ENCODE assay signal across 20 mouse cellular contexts in genomic region chr15:101414807-101415565, GRCm38 (mm10). TPM values are rescaled to one million over a fixed set of nuclear protein-coding genes. Genes with fewer than 3 reads are reported as not detected.
DNase-seq lines count a peak whose midpoint lies in the region; ATAC-seq and TF ChIP-seq lines count a peak whose summit lies in the region.
"Had no signal": no experiment of that assay in that cellular context is flagged by ENCODE, and none has a peak within 500 bp of the region (broad histone marks: within the 10 kb centered on the region; RNA-seq: fewer than 3 reads in every experiment).

No protein-coding gene starts in this region.

- H3K9ac ChIP-seq in CH12.LX (ENCODE audit: insufficient read depth, low read depth), result no peak overlapping the region
- H3K9ac ChIP-seq in intestine, embryonic 16.5 days (ENCODE audit: low read depth, low read length), result no peak overlapping the region
- no peak overlapping the region for H3K9ac ChIP-seq in midbrain, embryonic 11.5 days (ENCODE audit: low read length)
- H3K9ac ChIP-seq: embryonic facial prominence, embryonic 15.5 days; heart, embryonic 15.5 days; limb, embryonic 13.5 days had no signal

- in situ Hi-C loops in CH12.LX (cut with MboI; ENCODE audit: low pct_ligation_motif_present, low pct_unique_long_range_greater_than_20kb, low sequenced_read_pairs), result no loop called here

- H3K27me3 ChIP-seq in CH12.LX (replicated peaks), result peaks cover 6% of the 10 kb centered on the region
- no peaks in the 10 kb centered on the region for H3K27me3 ChIP-seq in intestine, embryonic 16.5 days (replicated peaks; ENCODE audit: control insufficient read depth, insufficient read depth, low read length)
- H3K27me3 ChIP-seq in midbrain, embryonic 11.5 days (ENCODE audit: control insufficient read depth, insufficient read depth, low read length), result peaks cover 10% of the 10 kb centered on the region

- H3K27ac ChIP-seq in CH12.LX (ENCODE audit: insufficient read depth, low read depth), result no peak overlapping the region
- peak overlapping the region; percentile 28; the same call in 1 of the 2 replicates for H3K27ac ChIP-seq in intestine, embryonic 16.5 days (ENCODE audit: low read length)
- no peak overlapping the region for H3K27ac ChIP-seq in midbrain, embryonic 11.5 days (ENCODE audit: low read depth, low read length)
- H3K27ac ChIP-seq: embryonic facial prominence, embryonic 15.5 days; heart, embryonic 15.5 days; limb, embryonic 13.5 days had no signal

- no peak for TF ChIP-seq RAD21 in CH12.LX (IDR thresholded peaks at IDR 0.05; ENCODE audit: low read depth, low read length)

- no peak for TF ChIP-seq POLR2A in CH12.LX (IDR thresholded peaks at IDR 0.05; ENCODE audit: low read depth, low read length)

- no peak for TF ChIP-seq CTCF in CH12.LX (conservative IDR thresholded peaks at IDR 0.05 in 1 of 2, IDR thresholded peaks at IDR 0.05 in 1 of 2; ENCODE audit: low read depth in 2 of 2, low read length in 2 of 2)

- peak; percentile 27; the same call in 1 of the 2 replicates for ATAC-seq in cerebellum, adult (ENCODE audit: insufficient number of reproducible peaks, low FRiP score, low TSS enrichment)
- peak; percentile 57 for ATAC-seq in intestine, embryonic 16.5 days
- no peak for ATAC-seq in midbrain, embryonic 11.5 days (ENCODE audit: low FRiP score)
- ATAC-seq: forebrain, embryonic 14.5 days had no signal

- peaks cover 35 to 67% of the 10 kb centered on the region in 2 experiments for H3K4me1 ChIP-seq in CH12.LX (ENCODE audit: control insufficient read depth in 1 of 2, insufficient read depth in 2 of 2)
- peaks cover 25% of the 10 kb centered on the region for H3K4me1 ChIP-seq in intestine, embryonic 16.5 days (ENCODE audit: control insufficient read depth, insufficient read depth, low read length)
- H3K4me1 ChIP-seq in midbrain, embryonic 11.5 days (ENCODE audit: control insufficient read depth, insufficient read depth, low read length), result no peaks in the 10 kb centered on the region

- H3K79me2 ChIP-seq in CH12.LX (replicated peaks; ENCODE audit: control insufficient read depth, extremely low read depth, insufficient read depth, poor library complexity, severe bottlenecking), result no peaks in the 10 kb centered on the region

- no peaks in the 10 kb centered on the region for H3K36me3 ChIP-seq in CH12.LX (replicated peaks in 1 of 2; ENCODE audit: control insufficient read depth in 1 of 2, insufficient read depth in 1 of 2, low read length in 1 of 2)
- no peaks in the 10 kb centered on the region for H3K36me3 ChIP-seq in intestine, embryonic 16.5 days (ENCODE audit: control insufficient read depth, insufficient read depth, low read length)
- H3K36me3 ChIP-seq in midbrain, embryonic 11.5 days (ENCODE audit: control insufficient read depth, insufficient read depth, low read length), result no peaks in the 10 kb centered on the region
- H3K36me3 ChIP-seq: embryonic facial prominence, embryonic 15.5 days; heart, embryonic 15.5 days; limb, embryonic 13.5 days had no signal

- no peaks in the 10 kb centered on the region for H3K9me3 ChIP-seq in CH12.LX (replicated peaks; ENCODE audit: low read length)
- no peaks in the 10 kb centered on the region for H3K9me3 ChIP-seq in intestine, embryonic 16.5 days (ENCODE audit: control insufficient read depth, low read length)
- no peaks in the 10 kb centered on the region for H3K9me3 ChIP-seq in midbrain, embryonic 11.5 days (ENCODE audit: control insufficient read depth, low read length)
- H3K9me3 ChIP-seq: embryonic facial prominence, embryonic 15.5 days; heart, embryonic 15.5 days; limb, embryonic 13.5 days; megakaryocyte, embryonic 14.5 days had no signal

- H3K4me2 ChIP-seq in CH12.LX (ENCODE audit: insufficient read depth, low read depth, poor library complexity, severe bottlenecking), result peak overlapping the region; percentile 37
- H3K4me2 ChIP-seq in intestine, embryonic 16.5 days (ENCODE audit: low read depth, low read length), result peak overlapping the region; percentile 60
- no peak overlapping the region for H3K4me2 ChIP-seq in midbrain, embryonic 11.5 days
- H3K4me2 ChIP-seq: embryonic facial prominence, embryonic 15.5 days; heart, embryonic 15.5 days; limb, embryonic 13.5 days had no signal

- peak overlapping the region in 1 of 3 experiments; percentile 6 for H3K4me3 ChIP-seq in CH12.LX (replicated peaks in 1 of 3; ENCODE audit: low read depth in 2 of 3, low read length in 2 of 3, poor library complexity in 1 of 3)
- H3K4me3 ChIP-seq in intestine, embryonic 16.5 days (ENCODE audit: low read length), result 0 out of 2 replicates have a peak overlapping the region, but pooled peaks have one; percentile 2
- H3K4me3 ChIP-seq in midbrain, embryonic 11.5 days (ENCODE audit: low read depth, low read length), result no peak overlapping the region
- H3K4me3 ChIP-seq: embryonic facial prominence, embryonic 15.5 days; heart, embryonic 15.5 days; limb, embryonic 13.5 days; megakaryocyte, embryonic 14.5 days had no signal

- dilution Hi-C loops in CH12.LX (cut with MboI; ENCODE audit: extremely low pct_ligation_motif_present, extremely low pct_unique_long_range_greater_than_20kb, low sequenced_read_pairs), result no loop called here

- WGBS in intestine, embryonic 16.5 days, result 29% methylated on average over 11 of the region's 11 CpGs
- WGBS in midbrain, embryonic 11.5 days, result 42% methylated on average over 11 of the region's 11 CpGs

- TF ChIP-seq EP300 in CH12.LX (IDR thresholded peaks at IDR 0.05; ENCODE audit: low read length), result no peak

- no peak for DNase-seq in cerebellum, postnatal 4 days (ENCODE audit: low spot score in 2 of 2)
- DNase-seq in CH12.LX (ENCODE audit: extremely low read depth), result peak; percentile 35
- DNase-seq in cerebellum, adult 9-10 months, result peak; percentile 38
- no peak for DNase-seq in right cerebral cortex, postnatal 36 days (ENCODE audit: low spot score in 2 of 2)
- no peak for DNase-seq in testis, postnatal 14 days (ENCODE audit: low spot score)
- DNase-seq in midbrain, embryonic 11.5 days (ENCODE audit: low spot score, missing footprints), result no peak
- DNase-seq: thymus, postnatal 36 days had no signal

TF ChIP-seq in CH12.LX, 34 proteins besides CTCF, POLR2A, EP300 and RAD21:
- TF ChIP-seq PAX5 (IDR thresholded peaks at IDR 0.05; ENCODE audit: low read length) (no peak), MEF2A (IDR thresholded peaks at IDR 0.05; ENCODE audit: borderline replicate concordance, low read depth, low read length) (no peak), MXI1 (IDR thresholded peaks at IDR 0.05; ENCODE audit: low read depth, low read length) (no peak), RCOR1 (conservative IDR thresholded peaks at IDR 0.05; ENCODE audit: low read depth, low read length) (no peak), MAZ (IDR thresholded peaks at IDR 0.05; ENCODE audit: low read depth, low read length) (no peak), ETS1 (conservative IDR thresholded peaks at IDR 0.05; ENCODE audit: low read depth, low read length) (no peak), GABPA (IDR thresholded peaks at IDR 0.05; ENCODE audit: insufficient replicate concordance, low read depth, low read length) (no peak), MAX (IDR thresholded peaks at IDR 0.05; ENCODE audit: low read length) (no peak), IRF4 (IDR thresholded peaks at IDR 0.05; ENCODE audit: low read depth, low read length) (no peak), JUN (IDR thresholded peaks at IDR 0.05; ENCODE audit: insufficient read depth, low read depth, low read length) (no peak), UBTF (IDR thresholded peaks at IDR 0.05; ENCODE audit: low read depth, low read length) (no peak), SMC3 (IDR thresholded peaks at IDR 0.05; ENCODE audit: low read depth, low read length) (no peak), NRF1 (IDR thresholded peaks at IDR 0.05; ENCODE audit: low read depth, low read length) (no peak), ZKSCAN1 (IDR thresholded peaks at IDR 0.05; ENCODE audit: borderline replicate concordance, low read depth, low read length) (no peak), ZNF384 (IDR thresholded peaks at IDR 0.05; ENCODE audit: low read depth, low read length) (no peak)
TF ChIP-seq in CH12.LX: peak in this region for 0.

RNA-seq across cellular contexts. Expression of gene Krt7, which starts 4.1 kb away (rescaled TPM):
- total RNA-seq in CH12.LX (2012; rRNA removed) (0.55 TPM in 2 replicates), CH12.LX (2014; rRNA removed) (0.46 and 0.81 TPM in 2 replicates)
- polyA plus RNA-seq in CH12.LX (2012; ENCODE audit: insufficient read length, low read depth), result 2.5 and 4.1 TPM in 2 replicates
- 156 and 160 TPM in 2 replicates for polyA plus RNA-seq in intestine, embryonic 16.5 days (2015; fragmentation: Nextera tagmentation; extraction: Ambion mirVana)
- 4.2 and 7.2 TPM in 2 replicates for polyA plus RNA-seq in midbrain, embryonic 11.5 days (2014; fragmentation: Nextera tagmentation; extraction: Ambion mirVana)

RNA-seq across cellular contexts. Expression of gene Krt87, which starts 23.6 kb away (rescaled TPM):
- total RNA-seq in CH12.LX (2012; rRNA removed), result 0.08 TPM in 1 of 2 replicates, not detected in the other
- not detected in 2 replicates for total RNA-seq in CH12.LX (2014; rRNA removed)
- 0.11 and 0.16 TPM in 2 replicates for polyA plus RNA-seq in CH12.LX (2012; ENCODE audit: insufficient read length, low read depth)
- 0.38 and 0.48 TPM in 2 replicates for polyA plus RNA-seq in intestine, embryonic 16.5 days (2015; fragmentation: Nextera tagmentation; extraction: Ambion mirVana)
- 0.07 and 0.16 TPM in 2 replicates for polyA plus RNA-seq in midbrain, embryonic 11.5 days (2014; fragmentation: Nextera tagmentation; extraction: Ambion mirVana)
- polyA plus RNA-seq: cortical plate, adult 2 months; forebrain, embryonic 14.5 days; heart, embryonic 15.5 days; liver, embryonic 16.5 days had no signal

RNA-seq across cellular contexts. Expression of gene Krt88, which starts 32.6 kb away (rescaled TPM):
- total RNA-seq in CH12.LX (2012; rRNA removed), result not detected in 2 replicates
- total RNA-seq in CH12.LX (2014; rRNA removed), result not detected in 2 replicates
- not detected in 2 replicates for polyA plus RNA-seq in CH12.LX (2012; ENCODE audit: insufficient read length, low read depth)
- 0.20 TPM in 1 of 2 replicates, not detected in the other for polyA plus RNA-seq in intestine, embryonic 16.5 days (2015; fragmentation: Nextera tagmentation; extraction: Ambion mirVana)
- not detected in 2 replicates for polyA plus RNA-seq in midbrain, embryonic 11.5 days (2014; fragmentation: Nextera tagmentation; extraction: Ambion mirVana)
- polyA plus RNA-seq: brain, embryonic 14.5 days; embryonic facial prominence, embryonic 15.5 days; forebrain, embryonic 14.5 days; heart, embryonic 15.5 days; hindbrain, embryonic 11.5 days; limb, embryonic 13.5 days; liver, embryonic 16.5 days; neural tube, embryonic 14.5 days had no signal

RNA-seq across cellular contexts. Expression of gene Krt80, which starts 45.0 kb away (rescaled TPM):
- total RNA-seq in CH12.LX (2012; rRNA removed) (not detected in 2 replicates), CH12.LX (2014; rRNA removed) (not detected in 2 replicates)
- 0.20 TPM in 1 of 2 replicates, not detected in the other for polyA plus RNA-seq in CH12.LX (2012; ENCODE audit: insufficient read length, low read depth)
- polyA plus RNA-seq in intestine, embryonic 16.5 days (2015; fragmentation: Nextera tagmentation; extraction: Ambion mirVana), result 1.1 and 1.2 TPM in 2 replicates
- not detected in 2 replicates for polyA plus RNA-seq in midbrain, embryonic 11.5 days (2014; fragmentation: Nextera tagmentation; extraction: Ambion mirVana)
- polyA plus RNA-seq: forebrain, embryonic 14.5 days had no signal

RNA-seq across cellular contexts. Expression of gene Krt81, which starts 48.6 kb away (rescaled TPM):
- total RNA-seq in CH12.LX (2012; rRNA removed), result not detected in 2 replicates
- not detected in 2 replicates for total RNA-seq in CH12.LX (2014; rRNA removed)
- not detected in 2 replicates for polyA plus RNA-seq in CH12.LX (2012; ENCODE audit: insufficient read length, low read depth)
- not detected in 2 replicates for polyA plus RNA-seq in intestine, embryonic 16.5 days (2015; fragmentation: Nextera tagmentation; extraction: Ambion mirVana)
- not detected in 2 replicates for polyA plus RNA-seq in midbrain, embryonic 11.5 days (2014; fragmentation: Nextera tagmentation; extraction: Ambion mirVana)
- polyA plus RNA-seq: brain, embryonic 14.5 days; cortical plate, adult 2 months; forebrain, embryonic 14.5 days; gonadal fat pad, adult 2 months; heart, embryonic 15.5 days; hindbrain, embryonic 11.5 days; limb, embryonic 13.5 days; liver, embryonic 16.5 days; neural tube, embryonic 14.5 days had no signal

Comparison
In these comparisons a context has a peak if more than half of its experiments do, and no peak if none do; other contexts are left out.
1. DNase-seq: peak in CH12.LX (single experiment) and cerebellum, adult 9-10 months (single experiment); none in cerebellum, postnatal 4 days (0 of 2), right cerebral cortex, postnatal 36 days (0 of 2), testis, postnatal 14 days (single experiment) and midbrain, embryonic 11.5 days (single experiment).
2. RNA of gene Krt7, which starts 4.1 kb away (polyA plus RNA-seq): 156 to 160 TPM in intestine, embryonic 16.5 days; 4.2 to 7.2 TPM in midbrain, embryonic 11.5 days and 2.5 to 4.1 TPM in CH12.LX; every median in the first group is over 10 times any median in the second.